Mouse (Mus musculus) intestine, embryonic 15.5 days (tissue): Measurements from ENCODE around the gene Ctbp1. TPM values are rescaled to one million over a fixed set of nuclear protein-coding genes. Genes with fewer than 3 reads are reported as not detected.

ENCODE experiments used
- ATAC-seq: fragments of 200-750 bp; cut with Nextera tagmentation; 2 replicates; pipeline ENCODE4 v1.8.0; 2017; ENCODE audit warnings: moderate TSS enrichment, moderate library complexity
- H3K27ac ChIP-seq: fragments of 300-500 bp; sonication (generic); 2 replicates; pipeline ENCODE4 v1.5.1; 2015; ENCODE audit warnings: mild to moderate bottlenecking, inconsistent platforms
- H3K27me3 ChIP-seq: fragments of 300-500 bp; sonication (generic); replicated peaks from 2 replicates; pipeline ENCODE4 v1.6.1; 2015; ENCODE audit warnings: inconsistent platforms
- H3K36me3 ChIP-seq: fragments of 300-500 bp; sonication (generic); 2 replicates; pipeline ENCODE4 v1.6.1; 2015; ENCODE audit warnings: inconsistent platforms
- H3K4me1 ChIP-seq: fragments of 300-500 bp; sonication (generic); replicated peaks from 2 replicates; pipeline ENCODE4 v1.6.1; 2015; ENCODE audit warnings: inconsistent platforms
- H3K4me2 ChIP-seq: fragments of 300-500 bp; sonication (generic); replicated peaks from 2 replicates; pipeline ENCODE4 v1.6.1; 2015; ENCODE audit warnings: mild to moderate bottlenecking, inconsistent platforms
- H3K4me3 ChIP-seq: fragments of 300-500 bp; sonication (generic); replicated peaks from 2 replicates; pipeline ENCODE4 v1.5.1; 2015; ENCODE audit warnings: inconsistent platforms
- H3K9ac ChIP-seq: fragments of 300-500 bp; sonication (generic); 2 replicates; pipeline ENCODE4 v1.6.1; 2015; ENCODE audit warnings: inconsistent platforms
- H3K9me3 ChIP-seq: fragments of 300-500 bp; sonication (generic); 2 replicates; pipeline ENCODE4 v1.6.1; 2016; ENCODE audit warnings: inconsistent platforms
- WGBS: fragments of 180-500 bp; shearing (Covaris S2); methylation state at CpG from one replicate; pipeline ENCODE4 v1.1.7; 2015; 5-methylcytosine and 5-hydroxymethylcytosine counted together
- polyA plus RNA-seq: library from polyadenylated mRNA; unstranded; fragments of >200 nt; fragmentation: Nextera tagmentation; extraction: Ambion mirVana; gene quantifications from 2 replicates; pipeline ENCODE4 v1.2.1, GENCODE M21; 2015

The Ctbp1 gene
- polyA plus RNA-seq, 1 experiment from 2014 or later: 275 TPM

DNA sequence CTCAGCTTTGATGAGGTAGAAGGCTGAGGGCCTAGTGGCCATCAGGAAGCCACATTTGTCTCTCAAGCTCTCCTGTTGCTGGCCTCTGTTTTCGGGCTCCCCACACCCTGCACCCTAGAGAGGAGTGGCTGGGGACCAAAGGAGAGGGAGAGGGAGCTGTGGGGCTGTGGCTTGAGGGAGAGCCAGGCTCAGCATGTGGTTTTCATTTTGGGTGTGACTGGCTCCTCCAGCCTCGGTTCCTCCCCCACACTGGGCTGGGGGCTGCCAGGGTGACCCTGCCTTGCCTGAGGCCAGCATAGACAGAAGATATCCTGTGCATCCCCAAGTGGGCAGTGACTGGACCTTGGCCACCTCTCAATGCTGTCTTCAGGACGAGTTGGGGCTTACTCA is 36.5 kb downstream of the Ctbp1 start:
- no peak for ATAC-seq
- no peak overlapping the region for H3K4me3 ChIP-seq
- H3K27me3 ChIP-seq: no peaks in the 10 kb centered on the region
- no peaks in the 10 kb centered on the region for H3K9me3 ChIP-seq
- no peak overlapping the region for H3K9ac ChIP-seq
- WGBS: 78% methylated on average over 3 of the region's 3 CpGs
- H3K4me1 ChIP-seq: peaks cover 24% of the 10 kb centered on the region
- H3K4me2 ChIP-seq: no peak overlapping the region
- H3K27ac ChIP-seq: no peak overlapping the region
- no peaks in the 10 kb centered on the region for H3K36me3 ChIP-seq

DNA sequence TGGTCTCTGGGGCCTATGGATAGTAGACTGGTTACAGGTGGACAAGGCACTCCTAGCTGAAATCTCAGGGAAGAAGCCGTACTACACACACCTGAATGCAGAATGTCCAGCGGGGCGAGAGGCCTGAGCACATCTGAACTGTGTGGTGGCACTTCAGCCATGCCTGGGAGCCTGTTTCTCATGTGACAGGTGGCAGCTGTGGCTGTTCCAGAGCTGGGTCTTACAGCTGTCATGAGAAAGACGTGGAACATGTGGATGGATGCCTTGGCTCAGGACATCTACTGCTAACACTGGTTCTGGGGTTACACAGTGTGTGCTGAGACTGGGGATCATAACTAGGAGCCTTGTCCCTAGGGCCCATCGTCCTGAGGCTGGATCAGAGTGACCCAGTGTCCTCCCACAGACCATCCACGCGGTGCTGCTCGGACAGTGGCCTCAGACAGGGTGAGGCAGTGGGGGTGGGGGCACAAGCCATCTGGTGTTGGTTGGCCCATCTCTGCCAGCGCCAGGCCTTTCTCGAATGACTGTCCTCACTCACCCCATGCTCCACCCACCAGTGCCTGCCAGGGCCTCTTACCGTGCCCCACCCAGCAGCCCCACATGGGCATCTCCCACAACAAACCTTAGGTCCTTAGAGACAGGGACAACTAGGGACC is 37.1 kb downstream of the Ctbp1 start:
- no peak overlapping the region for H3K27ac ChIP-seq
- no peak overlapping the region for H3K9ac ChIP-seq
- no peak overlapping the region for H3K4me2 ChIP-seq
- ATAC-seq: no peak
- H3K36me3 ChIP-seq: no peaks in the 10 kb centered on the region
- H3K4me3 ChIP-seq: no peak overlapping the region
- 88% methylated on average over 11 of the region's 11 CpGs for WGBS
- no peaks in the 10 kb centered on the region for H3K27me3 ChIP-seq
- H3K4me1 ChIP-seq: peaks cover 24% of the 10 kb centered on the region
- no peaks in the 10 kb centered on the region for H3K9me3 ChIP-seq

DNA sequence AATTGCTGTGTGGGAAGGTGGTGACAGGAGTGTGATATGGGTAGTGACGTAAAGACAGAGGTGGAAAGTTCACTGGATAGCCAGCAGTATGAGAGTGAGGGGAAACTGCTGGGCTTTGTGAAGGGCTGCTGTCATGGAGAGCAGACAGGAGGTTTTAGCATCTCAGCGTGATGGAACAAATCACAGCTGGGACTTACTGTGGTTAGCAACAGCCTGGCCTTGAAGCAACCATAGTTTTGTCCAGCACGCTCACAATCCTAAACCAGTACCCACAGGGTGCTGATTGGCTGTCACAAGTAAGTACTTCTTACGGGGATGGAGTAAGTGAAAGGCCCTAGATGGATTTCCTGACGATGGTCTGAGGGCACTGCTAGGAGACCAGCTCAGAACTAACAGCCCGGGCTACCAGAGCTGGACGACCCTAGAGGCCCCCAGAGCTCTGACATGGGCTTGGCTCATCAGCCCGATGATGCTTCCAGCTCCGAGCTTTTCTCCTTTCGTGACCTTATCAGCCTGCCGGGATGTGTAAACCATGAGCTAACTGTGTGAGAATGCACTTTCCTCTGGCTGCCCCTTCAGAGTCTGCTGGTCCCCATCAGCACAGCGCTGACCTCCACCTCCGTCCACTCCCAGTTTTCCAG is 40.3 kb downstream of the Ctbp1 start:
- Histone ChIP-seq H3K9ac (no peak overlapping the region), H3K4me1 (peaks cover 20% of the 10 kb centered on the region), H3K27ac (peak overlapping the region; percentile 49), H3K27me3 (no peaks in the 10 kb centered on the region), H3K9me3 (no peaks in the 10 kb centered on the region), H3K4me3 (no peak overlapping the region), H3K4me2 (no peak overlapping the region), H3K36me3 (no peaks in the 10 kb centered on the region)
- WGBS: 23% methylated on average over 13 of the region's 13 CpGs
- ATAC-seq: peak; percentile 67

DNA sequence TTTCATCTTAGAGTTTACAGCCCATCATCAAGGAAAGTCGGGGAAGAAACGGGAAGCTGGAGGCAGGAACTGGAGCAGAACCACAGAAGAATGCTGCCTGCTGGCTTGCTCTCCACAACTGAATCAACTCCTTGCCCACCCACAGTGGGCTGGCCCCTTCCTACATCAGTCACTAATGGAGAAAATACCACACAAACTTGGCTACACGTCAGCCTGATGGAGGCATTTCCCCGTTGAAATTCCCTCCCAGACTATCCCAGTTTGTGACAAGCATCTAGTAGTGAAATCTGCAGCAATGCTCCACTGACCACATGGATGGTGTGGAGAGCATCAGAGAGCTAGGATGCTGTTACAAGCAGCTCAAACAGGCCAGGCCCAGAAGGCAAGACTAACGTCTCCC is 42.0 kb downstream of the Ctbp1 start:
- H3K9ac ChIP-seq: no peak overlapping the region
- H3K4me3 ChIP-seq: no peak overlapping the region
- H3K4me2 ChIP-seq: no peak overlapping the region
- peaks cover 25% of the 10 kb centered on the region for H3K4me1 ChIP-seq
- no peaks in the 10 kb centered on the region for H3K27me3 ChIP-seq
- H3K9me3 ChIP-seq: no peaks in the 10 kb centered on the region
- WGBS: 76% methylated on average over 5 of the region's 5 CpGs
- no peak overlapping the region for H3K27ac ChIP-seq
- no peak for ATAC-seq
- H3K36me3 ChIP-seq: no peaks in the 10 kb centered on the region

DNA sequence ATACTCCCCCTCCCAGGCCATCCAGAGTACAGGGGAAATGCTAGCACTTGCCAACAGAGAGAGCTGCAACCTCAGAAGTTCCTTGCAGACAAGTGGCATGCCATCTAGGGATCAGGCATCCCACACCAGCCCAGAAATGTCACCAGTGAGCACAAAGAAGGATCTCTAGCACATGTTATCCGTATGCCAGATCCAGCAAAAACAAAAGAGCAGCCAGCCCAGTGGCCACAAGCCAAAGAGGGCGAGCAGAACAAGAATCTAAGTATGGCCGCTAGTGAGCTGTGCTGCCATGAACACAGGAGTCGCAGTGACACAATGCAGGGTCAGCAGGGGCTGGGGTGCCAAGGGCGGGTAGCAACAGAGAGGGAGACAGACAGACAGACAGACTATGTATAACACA is 44.5 kb downstream of the Ctbp1 start:
- no peak overlapping the region for H3K9ac ChIP-seq
- WGBS: 59% methylated on average over 5 of the region's 5 CpGs
- no peak overlapping the region for H3K4me3 ChIP-seq
- H3K9me3 ChIP-seq: no peaks in the 10 kb centered on the region
- no peak for ATAC-seq
- no peak overlapping the region for H3K4me2 ChIP-seq
- H3K4me1 ChIP-seq: peaks cover 23% of the 10 kb centered on the region
- no peaks in the 10 kb centered on the region for H3K36me3 ChIP-seq
- no peaks in the 10 kb centered on the region for H3K27me3 ChIP-seq
- no peak overlapping the region for H3K27ac ChIP-seq

DNA sequence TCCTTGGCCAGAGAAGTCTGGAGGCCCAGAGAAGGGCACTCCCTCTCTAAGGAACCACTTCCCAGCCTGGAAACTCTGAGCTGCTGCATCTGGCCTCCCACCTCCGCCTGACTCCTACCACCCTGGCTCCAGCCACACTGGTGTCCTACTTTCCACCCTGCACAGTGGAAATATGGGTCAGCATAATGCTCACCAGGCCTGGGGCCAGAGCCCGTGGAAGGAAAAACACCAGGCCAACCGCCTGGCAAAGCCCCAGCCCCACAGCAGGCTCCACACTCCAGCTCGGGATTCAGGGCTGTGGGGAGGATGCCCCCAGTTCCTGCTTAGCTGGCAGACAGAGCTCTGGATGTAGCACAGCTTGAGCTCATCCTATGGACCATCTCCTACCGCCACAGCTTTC is 46.4 kb downstream of the Ctbp1 start:
- ATAC-seq: peak; percentile 49; the same call in 1 of the 2 replicates
- Histone ChIP-seq H3K4me1 (peaks cover 15% of the 10 kb centered on the region), H3K36me3 (no peaks in the 10 kb centered on the region), H3K9me3 (no peaks in the 10 kb centered on the region), H3K4me3 (no peak overlapping the region), H3K4me2 (no peak overlapping the region), H3K9ac (no peak overlapping the region), H3K27ac (peak overlapping the region; percentile 80), H3K27me3 (no peaks in the 10 kb centered on the region)
- WGBS: 40% methylated on average over 5 of the region's 5 CpGs

DNA sequence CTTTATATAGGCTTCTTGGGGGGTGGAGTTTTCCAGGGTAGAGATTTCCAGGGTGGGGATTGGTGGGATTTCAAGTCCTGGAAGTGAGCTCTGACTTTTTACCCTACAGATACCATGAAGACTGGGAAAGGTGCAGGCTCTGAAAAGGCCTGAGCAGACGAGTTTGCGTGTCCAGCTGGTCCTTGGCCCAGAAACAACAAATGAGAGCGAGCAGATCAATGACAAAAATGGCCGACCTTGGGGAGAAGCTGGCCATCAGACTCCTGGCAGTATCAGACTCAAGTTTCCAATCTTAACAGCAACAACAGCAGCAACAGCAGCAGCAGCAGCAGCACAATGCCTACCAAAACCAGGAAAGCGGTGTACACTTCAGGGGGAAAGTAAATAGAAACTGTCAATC is 49.1 kb downstream of the Ctbp1 start:
- Histone ChIP-seq H3K4me2 (no peak overlapping the region), H3K4me1 (peaks cover 15% of the 10 kb centered on the region), H3K27ac (no peak overlapping the region), H3K9me3 (no peaks in the 10 kb centered on the region), H3K27me3 (no peaks in the 10 kb centered on the region), H3K9ac (no peak overlapping the region), H3K4me3 (no peak overlapping the region), H3K36me3 (no peaks in the 10 kb centered on the region)
- 81% methylated on average over 5 of the region's 5 CpGs for WGBS
- no peak for ATAC-seq

DNA sequence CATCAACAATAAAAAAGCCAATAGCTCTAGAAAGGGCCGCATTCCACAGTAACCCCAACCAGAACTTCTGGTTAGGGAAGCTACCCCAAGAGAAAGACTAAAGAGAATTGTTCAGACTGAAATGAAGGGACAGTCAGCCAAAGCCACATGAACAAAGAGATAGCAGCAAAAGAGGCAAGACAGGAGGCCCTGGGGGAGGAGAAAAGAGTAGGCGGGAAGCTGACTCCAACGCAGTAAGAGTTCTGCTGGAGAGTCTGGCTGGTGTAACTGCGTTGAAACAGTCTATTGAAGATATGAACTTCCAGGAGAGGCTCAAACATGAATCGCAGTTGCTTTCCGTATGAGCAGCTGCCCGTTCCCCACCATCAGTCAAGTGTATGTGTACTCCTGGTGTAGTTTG is 50.3 kb downstream of the Ctbp1 start:
- Histone ChIP-seq H3K36me3 (no peaks in the 10 kb centered on the region), H3K4me3 (no peak overlapping the region), H3K9me3 (no peaks in the 10 kb centered on the region), H3K27ac (no peak overlapping the region), H3K4me1 (peaks cover 19% of the 10 kb centered on the region), H3K9ac (no peak overlapping the region), H3K4me2 (no peak overlapping the region), H3K27me3 (no peaks in the 10 kb centered on the region)
- WGBS: 85% methylated on average over 7 of the region's 7 CpGs
- ATAC-seq: no peak

DNA sequence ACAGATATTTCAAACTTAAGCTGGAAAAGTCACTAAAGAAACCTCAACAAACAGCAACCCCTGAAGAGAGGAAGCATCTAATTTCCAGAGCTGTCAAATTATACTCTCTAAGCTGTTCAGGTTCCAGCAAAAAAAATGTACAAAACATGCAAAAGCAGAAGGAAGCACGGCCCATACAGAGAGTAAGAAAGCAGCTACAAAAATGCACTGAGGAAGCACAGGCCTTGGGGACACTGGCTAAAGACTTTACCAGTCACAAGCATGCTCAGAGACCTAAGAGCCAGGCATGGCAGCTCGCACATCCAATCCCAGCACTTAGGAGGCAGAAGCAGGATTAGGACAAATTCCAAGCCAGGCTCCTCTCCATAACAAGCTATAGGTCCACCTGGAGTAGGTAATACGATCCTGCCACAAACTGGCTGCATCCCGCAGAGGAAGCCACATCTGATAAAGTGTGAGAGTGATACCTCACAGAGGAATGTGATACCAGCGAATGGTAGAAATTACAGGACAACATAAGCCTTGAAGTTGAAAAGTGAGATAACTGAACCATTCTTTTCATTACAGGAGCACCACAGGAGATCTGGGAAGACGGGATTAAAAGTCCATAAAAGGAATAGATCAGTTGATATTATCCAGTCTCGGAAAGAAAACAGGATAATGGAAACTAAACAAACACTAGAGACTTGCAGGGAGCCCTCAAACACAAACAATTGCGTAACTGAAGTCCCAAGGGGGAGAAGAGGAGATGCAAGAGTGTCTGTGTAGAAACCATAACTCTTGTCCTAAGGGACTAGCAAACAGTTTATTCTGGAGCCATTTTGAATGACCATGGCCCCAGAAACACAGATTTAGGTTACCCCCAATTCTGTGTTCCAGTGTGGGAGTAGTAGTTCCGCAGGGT is 51.7 kb downstream of the Ctbp1 start:
- no peak overlapping the region for H3K4me2 ChIP-seq
- H3K27me3 ChIP-seq: no peaks in the 10 kb centered on the region
- WGBS: 43% methylated on average over 9 of the region's 9 CpGs
- H3K9me3 ChIP-seq: no peaks in the 10 kb centered on the region
- peaks cover 24% of the 10 kb centered on the region for H3K4me1 ChIP-seq
- peak overlapping the region; percentile 49 for H3K27ac ChIP-seq
- no peak overlapping the region for H3K4me3 ChIP-seq
- ATAC-seq: no peak
- no peak overlapping the region for H3K9ac ChIP-seq
- H3K36me3 ChIP-seq: no peaks in the 10 kb centered on the region

DNA sequence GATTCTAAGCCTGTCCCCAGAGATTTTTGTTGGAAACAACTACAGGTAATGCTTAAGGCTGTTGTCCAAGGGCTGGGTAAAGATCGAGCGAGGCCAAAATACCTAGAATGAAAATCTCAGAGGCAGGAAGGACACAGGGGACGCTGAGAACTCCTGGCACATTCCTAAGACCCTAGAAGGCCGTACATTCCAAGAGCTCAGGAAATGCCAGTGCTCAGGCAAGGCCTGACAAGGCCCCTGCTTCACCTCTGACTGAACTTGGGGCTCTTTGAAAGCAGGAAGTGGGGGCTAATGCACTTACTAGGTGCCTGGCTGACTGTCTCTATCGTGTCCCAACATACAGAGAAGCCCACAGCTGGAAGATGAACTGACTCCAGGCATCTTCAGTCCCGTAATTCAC is 52.4 kb downstream of the Ctbp1 start:
- H3K4me2 ChIP-seq: no peak overlapping the region
- 52% methylated on average over 6 of the region's 6 CpGs for WGBS
- no peak overlapping the region for H3K9ac ChIP-seq
- H3K9me3 ChIP-seq: no peaks in the 10 kb centered on the region
- no peaks in the 10 kb centered on the region for H3K36me3 ChIP-seq
- no peak overlapping the region for H3K4me3 ChIP-seq
- peaks cover 29% of the 10 kb centered on the region for H3K4me1 ChIP-seq
- no peak for ATAC-seq
- H3K27ac ChIP-seq: peak overlapping the region; percentile 49; the same call in 1 of the 2 replicates
- H3K27me3 ChIP-seq: no peaks in the 10 kb centered on the region

DNA sequence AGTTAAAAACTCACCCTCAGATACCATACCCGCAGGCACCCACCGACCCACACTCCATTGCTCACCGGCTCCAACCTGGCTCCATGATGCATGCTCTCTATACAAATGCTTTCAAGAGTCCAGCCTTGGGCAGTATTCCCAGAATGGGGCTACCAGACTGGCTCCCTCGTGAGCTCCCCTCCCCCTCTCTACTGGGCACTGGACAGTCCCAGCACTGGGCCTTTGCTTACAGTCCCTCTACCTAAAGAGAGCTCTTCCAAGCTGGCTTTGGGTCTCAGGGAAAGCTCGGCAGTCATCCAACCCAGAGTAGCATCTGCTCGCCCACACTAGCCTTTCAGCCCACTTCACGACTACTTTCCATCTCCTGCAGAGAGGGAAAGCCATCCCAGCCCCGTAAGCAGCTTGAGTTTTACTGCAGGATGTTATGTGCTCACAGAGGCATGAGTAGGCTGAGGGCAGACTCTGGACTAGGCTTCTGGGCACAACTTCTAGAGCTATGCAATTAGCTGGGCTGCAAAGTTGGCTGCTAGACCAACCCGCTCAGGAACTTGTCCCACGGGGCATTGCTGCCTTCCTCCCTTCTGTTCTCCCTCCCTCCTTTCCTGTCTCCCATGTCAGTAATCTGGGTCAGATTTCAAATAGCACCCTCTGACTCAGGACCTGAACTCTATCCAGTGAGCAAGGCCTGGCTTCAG is 54.3 kb downstream of the Ctbp1 start:
- no peak for ATAC-seq
- no peaks in the 10 kb centered on the region for H3K36me3 ChIP-seq
- no peak overlapping the region for H3K27ac ChIP-seq
- H3K4me1 ChIP-seq: peaks cover 44% of the 10 kb centered on the region
- no peak overlapping the region for H3K4me3 ChIP-seq
- WGBS: 81% methylated on average over 10 of the region's 10 CpGs
- H3K9ac ChIP-seq: no peak overlapping the region
- no peaks in the 10 kb centered on the region for H3K27me3 ChIP-seq
- H3K9me3 ChIP-seq: no peaks in the 10 kb centered on the region
- H3K4me2 ChIP-seq: no peak overlapping the region

DNA sequence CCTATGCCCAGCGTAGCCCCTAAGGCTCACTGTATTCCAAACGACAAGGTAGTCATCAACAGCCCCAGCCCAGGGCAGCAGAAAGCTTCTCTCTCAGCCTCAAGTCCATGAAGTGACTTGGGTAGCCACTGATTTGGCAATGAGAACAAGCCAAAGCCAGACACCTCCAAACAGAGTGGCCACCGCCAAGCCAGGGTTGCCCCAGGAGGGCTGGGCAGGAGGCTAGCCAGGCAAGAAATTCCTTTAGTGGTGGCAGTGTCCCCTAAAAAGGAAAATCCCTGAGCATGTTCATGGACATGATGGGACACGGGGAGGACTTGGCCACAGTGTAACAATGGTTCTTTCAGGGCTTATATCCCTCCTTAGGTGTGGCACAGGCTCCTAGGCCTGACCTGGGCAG is 55.0 kb downstream of the Ctbp1 start:
- Histone ChIP-seq H3K4me1 (peaks cover 44% of the 10 kb centered on the region), H3K4me2 (no peak overlapping the region), H3K27ac (no peak overlapping the region), H3K27me3 (no peaks in the 10 kb centered on the region), H3K9me3 (no peaks in the 10 kb centered on the region), H3K4me3 (no peak overlapping the region), H3K9ac (no peak overlapping the region), H3K36me3 (no peaks in the 10 kb centered on the region)
- no peak for ATAC-seq
- WGBS: 93% methylated on average over 4 of the region's 4 CpGs
